Mouse (Mus musculus) heart, adult 2 months (tissue): Measurements from ENCODE around the gene Grik4. TPM values are rescaled to one million over a fixed set of nuclear protein-coding genes. Genes with fewer than 3 reads are reported as not detected.
A peak's percentile ranks its signal among the peaks of the same experiment; 100 is the strongest.

Source experiments
- DNase-seq, 2 experiments: peaks; one replicate each; pipeline ENCODE4 v3.0.0; 2021
- H3K27ac ChIP-seq: fragments of 200-600 bp; 2 replicates; pipeline ENCODE4 v1.8.1; 2022
- H3K27me3 ChIP-seq: fragments of 200-500 bp; 2 replicates; pipeline ENCODE4 v1.6.1; 2012; ENCODE audit warnings: mild to moderate bottlenecking, low read length, inconsistent platforms, mixed read lengths; ENCODE audit not compliant: control insufficient read depth, insufficient read depth
- H3K36me3 ChIP-seq: fragments of 200-500 bp; 2 replicates; pipeline ENCODE4 v1.6.1; 2012; ENCODE audit warnings: low read length, inconsistent platforms; ENCODE audit not compliant: control insufficient read depth, insufficient read depth
- H3K4me1 ChIP-seq: fragments of 200-500 bp; 2 replicates; pipeline ENCODE4 v1.6.1; 2011; ENCODE audit warnings: low read length; ENCODE audit not compliant: control insufficient read depth, insufficient read depth
- H3K4me3 ChIP-seq: fragments of 200-600 bp; 2 replicates; pipeline ENCODE4 v1.8.1; 2022
- H3K79me2 ChIP-seq: fragments of 200-500 bp; replicated peaks from 2 replicates; pipeline ENCODE4 v1.6.1; 2012; ENCODE audit warnings: mild to moderate bottlenecking, inconsistent platforms, low read length, moderate library complexity, mixed read lengths; ENCODE audit not compliant: control insufficient read depth, insufficient read depth
- H3K9ac ChIP-seq: fragments of 200-500 bp; 2 replicates; pipeline ENCODE4 v1.6.1; 2012; ENCODE audit warnings: low read depth, mild to moderate bottlenecking, control low read depth, inconsistent platforms, low read length, mixed read lengths
- CTCF ChIP-seq: fragments of 200-600 bp; IDR thresholded peaks from 2 replicates; pipeline ENCODE4 v1.8.1; 2022; ENCODE audit warnings: antibody characterized with exemption, mild to moderate bottlenecking, moderate library complexity
- EP300 ChIP-seq: fragments of 200-500 bp; IDR thresholded peaks from 2 replicates; pipeline ENCODE4 v1.6.1; 2011; ENCODE audit warnings: low read depth, low read length, control low read depth; ENCODE audit not compliant: insufficient read depth
- POLR2A ChIP-seq: fragments of 200-500 bp; IDR thresholded peaks from 2 replicates; pipeline ENCODE4 v1.6.1; 2011; ENCODE audit warnings: mild to moderate bottlenecking, low read depth, low read length, control low read depth; ENCODE audit not compliant: insufficient read depth
- whole genome bisulfite sequencing: fragments of 180-500 bp; shearing (Covaris S2); methylation state at CpG from one replicate; pipeline ENCODE4 v1.1.7; 2018; 5-methylcytosine and 5-hydroxymethylcytosine counted together
- intact Hi-C: fragments of 180-260 bp; cut with DNase I; formaldehyde crosslinking; loops from one replicate; pipeline ENCODE4 v1.15.1; 2025
- polyA plus RNA-seq: library from polyadenylated mRNA; depleted of rRNA; stranded (reverse); fragments of >200 nt; gene quantifications from 2 replicates; pipeline ENCODE4 v1.2.3, GENCODE M21; 2012
- total RNA-seq, 2 experiments: library from RNA; stranded (reverse); gene quantifications; 2 replicates each; pipeline ENCODE4 v1.2.3; 2021

Gene Grik4
- total and polyA plus RNA-seq, 3 experiments = 0.02 to 0.09 TPM; not detected in 1

- Histone ChIP-seq H3K4me3 (no peak overlapping the region), H3K4me1 (no peaks in the 10 kb centered on the region), H3K27me3 (no peaks in the 10 kb centered on the region), H3K79me2 (no peaks in the 10 kb centered on the region), H3K9ac (no peak overlapping the region), H3K36me3 (no peaks in the 10 kb centered on the region), H3K27ac (no peak overlapping the region)
- intact Hi-C loops = no loop called here
- TF ChIP-seq POLR2A = no peak
- no peak for TF ChIP-seq CTCF
- no peak for TF ChIP-seq EP300
- WGBS = 67% methylated on average over 5 of the region's 5 CpGs
- no peak for DNase-seq
Measured at GRCm38 (mm10) chr9:42792381-42792780, 151.9 kb downstream of the Grik4 start.

- H3K27me3 ChIP-seq = no peaks in the 10 kb centered on the region
- no peak overlapping the region for H3K4me3 ChIP-seq
- no peaks in the 10 kb centered on the region for H3K4me1 ChIP-seq
- no peaks in the 10 kb centered on the region for H3K36me3 ChIP-seq
- DNase-seq = no peak
- no peak overlapping the region for H3K27ac ChIP-seq
- intact Hi-C loops = no loop called here
- TF ChIP-seq CTCF (no peak), EP300 (no peak), POLR2A (no peak)
- no peaks in the 10 kb centered on the region for H3K79me2 ChIP-seq
- H3K9ac ChIP-seq = no peak overlapping the region
- 82% methylated on average over 12 of the region's 12 CpGs for WGBS
Measured at GRCm38 (mm10) chr9:42791779-42792178, 152.5 kb downstream of the Grik4 start.

- DNase-seq = no peak
- WGBS = 66% methylated on average over 4 of the region's 4 CpGs
- intact Hi-C loops = no loop called here
- no peaks in the 10 kb centered on the region for H3K4me1 ChIP-seq
- no peaks in the 10 kb centered on the region for H3K79me2 ChIP-seq
- no peak overlapping the region for H3K9ac ChIP-seq
- H3K4me3 ChIP-seq = no peak overlapping the region
- TF ChIP-seq POLR2A (no peak), CTCF (no peak), EP300 (no peak)
- no peak overlapping the region for H3K27ac ChIP-seq
- no peaks in the 10 kb centered on the region for H3K36me3 ChIP-seq
- no peaks in the 10 kb centered on the region for H3K27me3 ChIP-seq
Measured at GRCm38 (mm10) chr9:42791346-42791745, 152.9 kb downstream of the Grik4 start.

- no peaks in the 10 kb centered on the region for H3K4me1 ChIP-seq
- no peaks in the 10 kb centered on the region for H3K36me3 ChIP-seq
- H3K27ac ChIP-seq = no peak overlapping the region
- H3K79me2 ChIP-seq = no peaks in the 10 kb centered on the region
- H3K4me3 ChIP-seq = no peak overlapping the region
- WGBS = 11% methylated on average over 8 of the region's 8 CpGs
- intact Hi-C loops = loop anchor here (1.0 to 5.0 kb wide), 2 partner anchors 156 to 424 kb away; partner anchors contain the start of genes Grik4 and Pou2f3
- peak; percentile 28 to 48 for DNase-seq
- no peak overlapping the region for H3K9ac ChIP-seq
- H3K27me3 ChIP-seq = no peaks in the 10 kb centered on the region
- TF ChIP-seq POLR2A (no peak), CTCF (peak; percentile 74), EP300 (no peak)
Measured at GRCm38 (mm10) chr9:42788471-42788870, 155.8 kb downstream of the Grik4 start.

GRCm38 (mm10) chr9:42786882-42787281 is 157.4 kb downstream of the Grik4 start:
- H3K36me3 ChIP-seq = no peaks in the 10 kb centered on the region
- no peak overlapping the region for H3K27ac ChIP-seq
- TF ChIP-seq CTCF = no peak
- TF ChIP-seq EP300 = no peak
- no peak for TF ChIP-seq POLR2A
- H3K27me3 ChIP-seq = no peaks in the 10 kb centered on the region
- no peak overlapping the region for H3K4me3 ChIP-seq
- H3K79me2 ChIP-seq = no peaks in the 10 kb centered on the region
- 83% methylated on average over 5 of the region's 5 CpGs for WGBS
- DNase-seq = no peak
- intact Hi-C loops = loop anchor here (5.0 kb wide), 1 partner anchor 425 kb away; the partner anchor contains the start of gene Pou2f3
- no peak overlapping the region for H3K9ac ChIP-seq
- no peaks in the 10 kb centered on the region for H3K4me1 ChIP-seq

- intact Hi-C loops = loop anchor here (5.0 kb wide), 1 partner anchor 426 kb away; the partner anchor contains the start of gene Pou2f3
- WGBS = 74% methylated on average over 2 of the region's 2 CpGs
- H3K79me2 ChIP-seq = no peaks in the 10 kb centered on the region
- no peak overlapping the region for H3K27ac ChIP-seq
- DNase-seq = no peak
- no peaks in the 10 kb centered on the region for H3K27me3 ChIP-seq
- H3K36me3 ChIP-seq = no peaks in the 10 kb centered on the region
- TF ChIP-seq POLR2A (no peak), EP300 (no peak), CTCF (no peak)
- no peak overlapping the region for H3K9ac ChIP-seq
- no peaks in the 10 kb centered on the region for H3K4me1 ChIP-seq
- H3K4me3 ChIP-seq = no peak overlapping the region
Measured at GRCm38 (mm10) chr9:42786286-42786685, 158.0 kb downstream of the Grik4 start.
